Mouse (Mus musculus): ENCODE data around the gene Mup1. TPM values are rescaled to one million over a fixed set of nuclear protein-coding genes. Genes with fewer than 3 reads are reported as not detected.
"Not testable (repeated sequence)": the region's sequence is repeated elsewhere in the genome, so short reads cannot be mapped to it uniquely, and the experiment has no call there.

Mup1 gene
- not detected for total RNA-seq (2021)
- long read RNA-seq, experiment 1, result 0 reads
- long read RNA-seq, experiment 2, partial matches to known transcripts, result 1 of 1 reads
- long read RNA-seq, experiment 2, other reads (novel, unspliced or antisense), result 0 of 1 reads

DNA sequence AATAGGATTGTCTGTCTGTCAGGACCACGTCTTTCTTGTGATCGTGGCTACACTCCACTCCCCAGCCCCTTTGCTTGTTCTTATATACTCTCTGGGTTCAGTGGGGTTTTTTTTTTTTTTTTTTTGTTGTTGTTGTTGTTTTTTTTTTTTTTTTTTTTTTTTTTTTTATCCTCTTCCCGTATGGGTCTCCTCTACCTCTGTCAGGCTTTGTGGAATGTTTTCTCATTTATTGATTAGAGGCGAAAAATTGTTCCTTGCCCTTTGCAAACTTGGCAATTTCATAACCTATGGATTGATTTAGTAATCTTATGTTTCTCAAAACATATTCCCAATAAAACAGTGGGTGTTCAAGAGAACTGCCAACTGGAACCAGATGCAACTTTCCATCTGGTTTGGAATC lies at the start of gene Mup1:
Gene Mup1 (minus strand): TSS at position 101 of the 400 bp plus-strand sequence.
- DNase-seq; intact Hi-C loops (cut with DNase I): not testable (repeated sequence)

Other genes with a start within 250 kb of the Mup1 start
- gene Mup9, start 80.0 kb downstream of the Mup1 start, total RNA-seq (2021), result under 1 TPM; 0.62 to 0.64 TPM
- not detected for gene Mup10, start 80.2 kb upstream of the Mup1 start, total RNA-seq (2021)
- under 1 TPM; 0.30 to 0.74 TPM for gene Mup11, start 160.5 kb upstream of the Mup1 start, total RNA-seq (2021)
- gene Mup12, start 239.4 kb upstream of the Mup1 start, total RNA-seq (2021), result 1 to 10 TPM in 1 of 2 experiments, under 1 TPM in 1; 0.89 to 1.7 TPM